Mouse (Mus musculus): ENCODE results near the gene Aff4.

DNA sequence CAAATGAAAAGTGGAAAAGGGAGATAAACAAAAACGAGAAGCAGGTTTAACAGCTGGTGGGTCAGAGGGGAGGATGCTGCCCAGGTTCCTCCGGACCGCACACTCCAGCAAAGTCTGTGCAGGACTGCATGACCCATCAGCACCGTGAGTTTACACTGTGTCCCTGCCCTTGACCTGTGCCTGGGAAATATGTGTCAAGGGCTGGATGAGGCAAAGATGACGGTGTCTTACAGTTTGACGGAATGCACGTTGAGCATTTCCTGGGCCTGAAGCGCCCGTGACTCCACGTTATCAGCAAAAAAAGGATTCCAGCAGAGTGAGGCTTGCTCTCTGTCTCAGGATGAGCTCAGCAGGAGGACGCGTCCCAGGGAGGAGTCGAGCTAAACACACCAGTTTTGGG lies 94.9 kb downstream of the Aff4 start:
- TF ChIP-seq POLR2A (IDR thresholded peaks at IDR 0.05; ENCODE audit: borderline replicate concordance, low read depth, low read length) (no peak), CTCF (IDR thresholded peaks at IDR 0.05; ENCODE audit: low read depth, low read length) (no peak)

All from bone marrow macrophage, adult 2 months (primary cell).